Mouse (Mus musculus) thymus, postnatal 36 days (tissue): ENCODE results near the gene Snx9.

Experiments
- DNase-seq, 2 experiments: peaks; one replicate each; pipeline ENCODE4 v3.0.0; 2022; ENCODE audit warnings: mixed read lengths in 2 of 2

Snx9 gene

GRCm38 (mm10) chr17:5886943-5887800 is 46.0 kb downstream of the Snx9 start:
- peak; percentile 26 to 27 for DNase-seq

DNA sequence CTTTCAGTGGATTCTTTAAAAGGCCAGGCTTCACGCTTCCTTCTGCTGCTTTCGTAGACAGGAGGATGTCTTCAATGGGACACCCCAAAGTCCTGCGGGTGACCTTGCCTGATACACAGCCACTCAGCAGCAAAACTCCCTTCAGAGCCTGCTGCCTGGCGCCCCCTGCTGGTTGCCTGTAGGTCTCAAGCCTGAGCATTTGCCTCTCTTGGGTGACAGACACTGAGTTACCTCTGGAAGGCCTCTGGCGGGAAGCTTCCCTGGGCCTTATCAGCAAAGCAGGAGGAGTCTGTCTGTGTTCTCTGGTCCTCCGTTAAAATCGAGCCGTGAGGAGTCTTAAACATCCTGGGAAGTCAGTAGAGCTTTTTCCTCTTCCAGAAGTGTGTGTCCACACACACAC is 49.3 kb downstream of the Snx9 start:
- DNase-seq: peak; percentile 79 to 84

DNA sequence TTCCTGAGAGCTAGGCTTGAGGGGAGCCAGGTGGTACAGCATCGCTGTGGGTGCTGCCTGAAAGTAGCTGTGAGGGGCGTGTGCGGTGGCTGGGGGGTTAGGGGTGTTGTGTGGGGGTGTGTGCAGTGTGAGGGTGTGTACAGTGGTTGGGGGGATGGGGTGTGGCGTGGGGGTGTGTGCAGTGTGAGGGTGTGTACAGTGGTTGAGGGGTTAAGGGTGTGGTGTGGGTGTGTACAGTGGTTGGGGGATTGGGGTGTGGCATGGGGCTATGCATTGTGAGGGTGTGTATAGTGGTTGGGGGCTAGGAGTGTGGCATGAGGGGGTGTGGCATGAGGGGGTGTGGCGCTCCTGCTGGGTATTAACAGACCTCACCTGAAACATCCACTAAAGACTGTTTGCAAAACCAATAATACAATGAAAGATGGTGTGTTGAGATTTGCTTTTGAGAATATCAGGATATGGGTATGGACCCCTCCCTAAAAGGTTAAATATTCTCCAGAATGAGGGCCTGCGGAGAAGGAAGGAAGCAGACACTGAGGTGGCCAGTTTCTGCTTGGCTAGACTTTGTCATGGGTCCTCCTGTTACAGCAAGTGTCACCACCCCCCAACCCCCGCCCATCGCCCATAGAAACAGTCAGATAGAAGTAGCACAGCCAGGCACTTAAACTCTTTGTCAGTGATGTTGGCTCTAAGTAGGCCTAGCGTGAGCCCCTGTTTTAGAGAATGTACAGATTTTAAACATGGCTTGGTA is 51.0 kb downstream of the Snx9 start:
- no peak for DNase-seq

DNA sequence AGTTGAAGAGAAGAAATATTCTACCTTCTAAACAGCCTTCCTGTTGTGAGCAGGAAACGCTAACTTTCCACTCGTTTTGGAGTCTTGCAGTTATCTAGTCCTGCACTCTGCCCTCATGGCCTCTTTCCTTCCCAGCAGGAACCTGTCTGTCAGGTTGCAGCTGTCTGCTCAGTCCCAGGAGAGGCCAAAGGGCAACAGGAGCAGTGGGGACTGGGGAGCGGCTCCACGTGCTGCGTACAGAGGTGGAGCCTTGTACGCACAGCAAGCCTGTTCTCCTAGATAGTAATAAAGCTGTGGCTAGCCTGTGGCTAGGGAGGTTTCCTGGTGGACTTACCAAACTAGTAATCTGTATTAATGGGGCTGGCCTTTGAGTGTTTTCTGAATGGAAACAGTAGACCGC is 52.0 kb downstream of the Snx9 start:
- DNase-seq: no peak

DNA sequence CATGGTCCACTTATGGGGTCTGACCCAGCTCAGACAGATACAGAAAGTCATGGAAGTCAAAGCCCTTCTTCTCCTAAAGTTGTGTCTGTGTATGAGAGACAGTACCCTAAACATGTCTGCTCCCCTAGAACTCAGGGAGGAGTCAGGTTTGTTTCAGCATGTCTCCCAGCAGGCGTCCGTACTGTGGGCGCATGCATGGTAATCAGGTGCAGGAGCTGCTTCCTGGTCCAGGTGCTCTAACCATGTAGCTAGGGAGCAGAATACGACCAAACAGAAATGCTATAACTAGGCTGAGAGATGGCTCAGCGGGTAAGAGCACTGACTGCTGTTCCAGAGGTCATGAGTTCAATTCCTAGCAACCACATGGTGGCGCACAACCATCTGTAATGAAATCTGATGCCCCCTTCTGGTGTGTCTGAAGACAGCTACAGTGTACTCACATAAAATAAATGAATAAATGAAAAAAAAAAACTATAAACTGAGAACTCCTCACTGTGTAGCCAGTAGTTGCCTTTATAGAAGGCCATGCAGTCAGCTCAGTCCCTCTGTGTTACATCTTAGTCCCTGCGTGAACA is 52.5 kb downstream of the Snx9 start:
- no peak for DNase-seq

DNA sequence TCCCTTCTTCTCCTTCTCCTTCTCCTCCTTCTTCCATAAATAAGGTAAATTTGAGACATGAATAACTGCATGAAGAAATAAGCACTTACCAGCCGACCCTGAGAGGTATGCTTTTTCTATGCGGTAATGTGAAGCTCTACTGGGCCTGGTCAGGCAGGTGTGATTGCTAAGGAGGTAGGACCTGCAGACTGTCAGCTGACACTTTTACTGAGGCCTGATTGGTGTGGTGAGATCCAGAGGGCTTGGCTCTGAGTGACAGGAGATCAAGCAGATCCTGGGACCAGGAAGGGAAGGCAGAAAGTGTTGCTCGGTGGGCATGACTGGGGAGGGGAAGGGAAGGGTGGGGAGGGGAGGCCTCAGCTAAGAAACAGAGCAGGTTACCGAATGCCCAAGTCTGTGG is 54.9 kb downstream of the Snx9 start:
- no peak for DNase-seq

DNA sequence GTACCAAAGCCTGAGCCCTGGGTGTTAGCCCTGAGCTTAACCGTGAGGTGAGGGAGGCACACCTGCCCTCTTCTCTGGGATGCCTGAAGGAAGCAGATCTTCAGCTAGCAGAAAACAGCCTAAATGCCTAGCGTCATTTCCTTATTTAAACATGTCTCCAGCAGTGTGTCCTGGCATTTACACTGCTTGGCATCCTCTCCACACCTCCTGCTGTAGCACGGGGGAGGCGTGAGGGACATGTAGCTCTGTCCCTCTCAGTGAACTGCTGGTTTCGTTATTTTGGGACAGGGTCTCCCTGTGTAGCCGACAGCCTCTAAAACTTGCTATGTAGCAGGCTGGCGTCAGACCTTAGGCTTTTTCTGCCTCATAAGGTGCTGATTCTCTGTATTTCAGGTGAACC is 55.5 kb downstream of the Snx9 start:
- DNase-seq: no peak

GRCm38 (mm10) chr17:5897326-5898200 is 56.4 kb downstream of the Snx9 start:
- DNase-seq: no peak

DNA sequence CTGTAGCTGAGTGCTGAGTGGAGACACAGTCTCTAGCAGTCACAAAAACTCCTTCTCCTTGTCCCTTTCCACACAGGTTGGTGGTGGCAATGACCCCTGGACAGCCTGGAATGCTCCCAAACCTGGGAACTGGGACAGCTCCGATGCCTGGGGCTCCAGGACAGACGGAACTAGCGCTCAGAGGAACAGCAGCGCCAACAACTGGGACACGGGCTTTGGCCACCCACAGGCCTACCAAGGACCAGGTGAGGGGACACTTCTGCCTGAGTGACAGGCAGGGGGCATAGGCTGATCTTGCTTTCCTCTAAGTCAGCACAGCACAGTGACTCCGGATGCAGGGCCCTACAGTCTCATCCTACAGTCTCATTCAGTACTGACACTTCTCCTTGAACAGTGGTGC is 58.1 kb downstream of the Snx9 start:
- DNase-seq: peak in 1 of 2 experiments; percentile 11

GRCm38 (mm10) chr17:5901381-5901780 is 60.3 kb downstream of the Snx9 start:
- DNase-seq: no peak

DNA sequence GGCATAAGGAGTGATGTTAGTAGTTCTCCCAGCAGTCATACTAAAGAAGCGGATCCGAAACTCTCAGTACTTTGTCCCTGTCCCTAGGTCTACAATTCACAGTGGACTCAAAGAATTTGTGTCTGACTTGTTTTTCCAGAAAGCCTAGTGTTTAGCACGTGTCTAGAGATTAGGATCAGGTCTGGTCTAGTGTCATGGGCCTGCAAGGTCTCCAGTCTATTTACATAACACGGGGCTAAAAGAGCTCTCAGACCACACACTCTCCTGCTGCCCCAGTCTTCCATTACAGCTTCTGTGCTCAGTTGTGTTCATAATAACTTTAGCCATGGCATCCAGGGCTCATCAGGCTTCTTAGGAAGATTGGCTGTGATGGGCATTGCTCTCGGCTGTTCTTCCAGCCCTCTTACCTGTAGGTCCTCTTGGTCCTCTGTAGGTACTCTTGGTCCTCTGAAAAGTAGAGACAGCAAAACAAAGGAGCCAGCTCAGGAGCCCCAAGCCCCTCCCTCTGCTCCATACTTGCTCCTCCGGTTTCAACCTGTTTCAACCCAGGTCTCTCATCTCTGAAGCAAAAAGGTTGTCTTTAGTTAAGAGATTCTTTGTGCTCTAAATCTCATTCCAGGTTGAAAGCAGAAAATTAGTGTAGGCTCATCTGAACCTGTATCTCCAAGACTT is 62.6 kb downstream of the Snx9 start:
- no peak for DNase-seq

GRCm38 (mm10) chr17:5909681-5910080 is 68.6 kb downstream of the Snx9 start:
- DNase-seq: no peak

DNA sequence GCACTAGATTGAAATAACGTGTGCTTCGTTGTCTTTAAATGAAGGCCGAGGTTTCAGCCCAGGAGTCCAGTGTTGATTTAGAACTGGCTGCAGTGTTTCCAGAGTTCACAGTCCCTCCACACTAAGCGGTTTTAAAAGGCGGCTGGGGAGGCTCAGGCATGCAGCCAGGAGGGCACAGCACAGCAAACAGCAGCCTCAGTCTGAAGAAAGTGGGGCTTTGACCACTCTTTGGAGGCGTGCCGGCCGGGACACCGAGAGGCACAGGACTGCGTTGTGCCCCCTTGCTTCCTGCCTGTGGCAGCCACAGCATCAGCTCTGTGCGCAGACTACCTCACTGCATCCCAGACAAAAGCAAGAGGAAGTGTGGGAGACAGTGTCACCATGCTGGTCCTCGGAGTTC is 70.5 kb downstream of the Snx9 start:
- DNase-seq: no peak

- no peak for DNase-seq
Measured at GRCm38 (mm10) chr17:5912797-5913196, 71.7 kb downstream of the Snx9 start.

DNA sequence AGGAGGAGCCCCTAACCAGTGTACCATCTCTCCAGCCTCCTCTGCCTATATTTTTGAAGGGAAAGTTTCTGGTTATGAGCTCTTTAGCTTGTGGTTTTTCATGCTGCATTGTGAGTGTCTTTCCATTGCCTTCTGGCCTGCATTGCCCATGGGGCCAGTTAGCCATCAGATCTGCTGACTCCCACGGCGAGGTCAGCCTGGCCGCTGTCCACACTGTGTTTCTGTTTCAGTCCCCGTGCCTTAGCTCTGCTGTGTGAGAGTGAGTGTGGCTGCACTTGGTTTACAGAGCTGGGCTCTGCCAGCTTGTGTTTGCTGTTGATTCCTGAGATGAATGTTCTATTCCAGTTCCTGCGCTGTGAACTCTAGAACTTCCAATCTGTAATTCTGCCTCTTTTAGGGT is 73.1 kb downstream of the Snx9 start:
- no peak for DNase-seq

- no peak for DNase-seq
Measured at GRCm38 (mm10) chr17:5921954-5922353, 80.8 kb downstream of the Snx9 start.

GRCm38 (mm10) chr17:5923281-5923680 is 82.2 kb downstream of the Snx9 start:
- peak; percentile 19 to 23 for DNase-seq

DNA sequence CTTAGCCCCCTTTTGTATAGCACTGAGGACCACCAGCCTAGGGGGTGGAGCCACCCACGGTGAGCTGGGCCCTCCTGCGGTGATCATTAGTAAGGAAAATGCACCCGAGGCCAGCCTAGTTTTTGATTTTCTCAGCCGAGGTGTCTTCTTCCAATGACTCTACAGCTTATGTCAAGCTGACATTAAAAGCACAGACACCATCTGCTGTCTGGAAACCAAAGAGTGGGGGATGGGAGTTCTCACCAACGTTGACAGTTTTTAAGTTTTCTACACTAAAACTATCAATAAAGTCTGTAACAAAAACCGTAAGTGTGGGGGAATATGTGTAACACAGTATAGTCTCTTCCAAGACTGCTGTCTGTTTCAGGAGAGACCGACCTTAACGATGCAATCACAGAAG is 83.1 kb downstream of the Snx9 start:
- DNase-seq: no peak

GRCm38 (mm10) chr17:5926710-5927109 is 85.6 kb downstream of the Snx9 start:
- DNase-seq: no peak

DNA sequence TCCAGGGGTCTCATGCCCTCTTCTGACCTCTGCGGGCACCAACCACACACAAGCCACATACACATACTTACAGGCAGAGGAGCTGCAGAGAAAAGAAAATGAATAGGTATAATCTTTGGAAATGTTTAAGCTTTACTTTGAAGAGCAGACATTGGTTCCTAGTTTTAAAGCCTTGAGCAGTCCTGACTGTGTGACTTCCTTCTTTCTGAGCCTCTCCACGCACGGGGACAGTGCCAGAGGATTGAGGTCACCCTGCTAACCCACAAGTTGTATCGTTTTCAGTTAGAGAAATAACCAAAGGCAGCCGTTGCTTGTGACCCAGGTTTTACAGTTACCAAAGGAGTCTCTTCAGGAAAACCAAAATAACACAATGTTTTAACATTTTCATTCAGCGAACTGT is 87.9 kb downstream of the Snx9 start:
- no peak for DNase-seq

DNA sequence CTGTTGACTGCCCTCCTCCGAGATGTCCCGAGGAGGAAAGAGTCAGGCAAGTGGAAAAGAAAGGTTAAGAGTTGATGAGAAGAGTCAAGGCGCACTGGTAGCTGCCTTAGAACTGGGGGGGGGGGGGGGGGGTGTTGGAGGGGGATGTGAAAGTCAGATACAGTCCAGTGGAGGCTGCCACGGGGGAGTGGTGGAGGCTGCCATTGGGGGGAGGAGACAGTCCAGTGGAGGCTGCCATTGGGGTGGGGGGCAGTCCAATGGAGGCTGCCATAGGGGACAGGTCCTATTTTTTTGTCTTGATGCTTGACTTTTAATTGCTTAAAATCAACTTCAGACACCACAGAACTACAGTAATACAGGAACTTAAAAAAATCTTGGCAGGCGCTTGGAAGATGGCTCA is 91.0 kb downstream of the Snx9 start:
- no peak for DNase-seq
